Mouse (Mus musculus): ENCODE measurements at regions not wholly inside any gene's neighbourhood (a gene's known extent, or its start where the extent isn't known, plus 50 kb on each side); places are given as distances from the start of the nearest gene placed in this dataset.

DNA sequence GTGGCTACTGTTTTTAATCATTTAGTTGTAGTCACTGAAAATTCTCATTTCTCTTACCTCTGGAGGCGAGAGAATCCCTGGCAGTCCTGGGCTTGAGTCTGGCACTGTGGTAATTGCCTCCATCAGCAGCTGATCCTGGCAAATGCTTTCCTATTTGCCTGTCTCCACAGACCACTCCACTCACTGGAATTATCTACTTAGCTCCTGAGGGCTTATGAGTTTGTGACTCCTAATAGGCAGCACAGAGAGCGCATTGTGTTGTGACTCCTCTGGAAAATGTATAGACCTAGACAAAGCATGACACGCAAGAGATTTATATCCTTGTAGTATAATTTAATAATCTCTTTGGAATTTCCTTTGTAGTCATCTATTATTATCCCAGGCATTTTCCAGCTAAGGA lies 343.1 kb upstream of the Tenm3 start:
- TF ChIP-seq EP300 (optimal IDR thresholded peaks at IDR 0.05), result no peak
- no peak for TF ChIP-seq CTCF (IDR thresholded peaks at IDR 0.05; ENCODE audit: low read depth)
